Mouse (Mus musculus): ENCODE measurements around the gene Cct7. TPM values are rescaled to one million over a fixed set of nuclear protein-coding genes. Genes with fewer than 3 reads are reported as not detected.
"Not testable (repeated sequence)": the region's sequence is repeated elsewhere in the genome, so short reads cannot be mapped to it uniquely, and the experiment has no call there.

Gene Cct7
- 321 and 330 TPM in 2 replicates for total RNA-seq (2015)
- total RNA-seq (2017) = 304 and 348 TPM in 2 replicates

GRCm38 (mm10) chr6:85450697-85451663, at the start of gene Cct7:
TSS of gene Cct7 (plus strand) at chr6:85451514.
- peak; percentile 78 for ATAC-seq (replicated peaks; ENCODE audit: poor library complexity)

GRCm38 (mm10) chr6:85402613-85403012, 48.7 kb upstream of the Cct7 start:
- 0 out of 2 replicates have a peak, but pooled peaks have one; percentile 29 for ATAC-seq (replicated peaks; ENCODE audit: poor library complexity)

GRCm38 (mm10) chr6:85403039-85403438, 48.3 kb upstream of the Cct7 start:
- no peak for ATAC-seq (replicated peaks; ENCODE audit: poor library complexity)

- no peak for ATAC-seq (replicated peaks; ENCODE audit: poor library complexity)
Measured at GRCm38 (mm10) chr6:85409003-85409402, 42.3 kb upstream of the Cct7 start.

- peak; percentile 91 for ATAC-seq (replicated peaks; ENCODE audit: poor library complexity)
Measured at GRCm38 (mm10) chr6:85410771-85411273, 40.5 kb upstream of the Cct7 start.

- ATAC-seq (replicated peaks; ENCODE audit: poor library complexity) = no peak
Measured at GRCm38 (mm10) chr6:85415829-85416228, 35.5 kb upstream of the Cct7 start.

GRCm38 (mm10) chr6:85419150-85419549, 32.2 kb upstream of the Cct7 start:
- no peak for ATAC-seq (replicated peaks; ENCODE audit: poor library complexity)

GRCm38 (mm10) chr6:85423836-85424379, 27.4 kb upstream of the Cct7 start, which contains the start of gene Noto:
TSS of gene Noto (plus strand) at chr6:85423886.
- no peak for ATAC-seq (replicated peaks; ENCODE audit: poor library complexity)

GRCm38 (mm10) chr6:85431274-85431841, 20.0 kb upstream of the Cct7 start:
- no peak for ATAC-seq (replicated peaks; ENCODE audit: poor library complexity)

- peak; percentile 97 for ATAC-seq (replicated peaks; ENCODE audit: poor library complexity)
Measured at GRCm38 (mm10) chr6:85431842-85432431, 19.4 kb upstream of the Cct7 start, which contains the start of gene Smyd5. TSS of gene Smyd5 (plus strand) at chr6:85431989.

GRCm38 (mm10) chr6:85433865-85434264, 17.4 kb upstream of the Cct7 start:
- peak; percentile 54 for ATAC-seq (replicated peaks; ENCODE audit: poor library complexity)

- ATAC-seq (replicated peaks; ENCODE audit: poor library complexity) = no peak; the same call in 1 of the 2 replicates
Measured at GRCm38 (mm10) chr6:85436204-85436603, 15.1 kb upstream of the Cct7 start.

GRCm38 (mm10) chr6:85436631-85437030, 14.7 kb upstream of the Cct7 start:
- ATAC-seq (replicated peaks; ENCODE audit: poor library complexity) = no peak

- ATAC-seq (replicated peaks; ENCODE audit: poor library complexity) = no peak
Measured at GRCm38 (mm10) chr6:85441142-85441541, 10.2 kb upstream of the Cct7 start.

GRCm38 (mm10) chr6:85443488-85444233, 7.7 kb upstream of the Cct7 start:
- ATAC-seq (replicated peaks; ENCODE audit: poor library complexity) = no peak

- ATAC-seq (replicated peaks; ENCODE audit: poor library complexity) = no peak
Measured at GRCm38 (mm10) chr6:85444266-85444965, 6.9 kb upstream of the Cct7 start.

GRCm38 (mm10) chr6:85445286-85445685, 6.0 kb upstream of the Cct7 start:
- ATAC-seq (replicated peaks; ENCODE audit: poor library complexity) = no peak

GRCm38 (mm10) chr6:85447351-85447750, 4.0 kb upstream of the Cct7 start:
- ATAC-seq (replicated peaks; ENCODE audit: poor library complexity) = no peak

GRCm38 (mm10) chr6:85450140-85450539, 1.2 kb upstream of the Cct7 start:
- ATAC-seq (replicated peaks; ENCODE audit: poor library complexity) = not testable (repeated sequence)
